Mouse (Mus musculus): ENCODE data around the gene Spag16.
"Not testable (repeated sequence)": the region's sequence is repeated elsewhere in the genome, so short reads cannot be mapped to it uniquely, and the experiment has no call there.

The Spag16 gene

DNA sequence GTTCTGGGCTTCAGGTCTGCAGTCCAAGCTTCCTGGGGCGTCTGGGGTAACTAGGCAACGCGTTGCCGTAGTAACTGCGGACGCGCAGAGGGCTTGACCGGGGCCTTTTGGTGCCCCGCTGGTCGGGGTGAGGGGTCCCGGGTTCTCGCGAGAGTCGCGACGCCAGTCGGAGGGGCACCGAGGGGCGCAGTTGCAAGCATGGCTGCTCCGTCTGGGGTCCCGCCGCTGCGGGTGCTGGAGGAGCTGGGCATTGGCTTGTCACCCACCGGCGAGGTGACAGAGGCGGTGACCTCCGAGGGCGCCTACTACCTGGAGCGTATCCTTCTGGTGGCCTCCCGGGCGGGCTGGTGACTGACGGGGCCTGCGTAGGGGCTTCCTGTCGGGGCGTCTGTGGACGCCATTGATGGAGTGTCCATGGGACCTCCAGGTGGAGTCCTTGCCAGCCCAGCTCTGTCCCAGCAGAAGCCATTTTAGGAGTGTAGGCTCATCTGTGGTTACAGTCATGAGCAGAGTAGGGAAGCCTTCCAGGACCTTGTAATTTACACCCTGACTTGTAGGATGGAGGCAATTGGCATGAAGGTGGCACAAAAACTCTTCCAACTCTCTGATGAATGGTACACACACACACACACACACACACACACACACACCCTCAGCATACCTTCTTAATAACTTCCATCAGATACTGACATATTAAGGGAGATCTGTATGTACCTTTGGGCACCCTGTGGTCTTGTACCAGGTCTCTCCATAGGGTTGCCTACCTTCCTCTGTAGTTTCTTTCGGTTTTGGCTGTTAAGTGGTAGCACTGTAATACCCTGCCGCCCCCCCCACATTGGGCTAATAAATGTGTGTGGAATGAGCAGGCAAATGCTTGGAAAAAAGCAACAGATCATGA, at the start of gene Spag16:
Gene Spag16, plus strand, starts transcription at position 165 of the 898 bp plus-strand sequence.
- no peak for DNase-seq (ENCODE audit: low read depth, low spot score)

DNA sequence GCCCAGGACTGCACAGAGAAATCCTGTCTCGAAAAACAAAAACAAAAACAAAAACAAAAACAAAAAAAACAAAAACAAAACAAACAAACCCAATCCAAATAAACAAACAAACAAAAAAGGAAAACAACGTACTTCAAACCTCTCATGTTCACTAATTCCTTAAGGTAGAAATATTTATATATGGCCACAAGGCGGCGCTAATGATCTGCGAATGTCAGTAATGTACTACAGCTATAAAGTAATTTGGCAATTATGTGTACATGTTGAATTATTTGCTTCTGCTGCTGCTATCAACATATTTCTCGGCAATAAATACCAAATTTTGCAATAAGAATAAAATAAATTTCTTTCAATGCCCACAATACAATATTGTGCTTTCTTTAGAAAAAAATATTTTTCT, 41.6 kb upstream of the Spag16 start:
- DNase-seq (ENCODE audit: low read depth, low spot score): peak; percentile 10

DNA sequence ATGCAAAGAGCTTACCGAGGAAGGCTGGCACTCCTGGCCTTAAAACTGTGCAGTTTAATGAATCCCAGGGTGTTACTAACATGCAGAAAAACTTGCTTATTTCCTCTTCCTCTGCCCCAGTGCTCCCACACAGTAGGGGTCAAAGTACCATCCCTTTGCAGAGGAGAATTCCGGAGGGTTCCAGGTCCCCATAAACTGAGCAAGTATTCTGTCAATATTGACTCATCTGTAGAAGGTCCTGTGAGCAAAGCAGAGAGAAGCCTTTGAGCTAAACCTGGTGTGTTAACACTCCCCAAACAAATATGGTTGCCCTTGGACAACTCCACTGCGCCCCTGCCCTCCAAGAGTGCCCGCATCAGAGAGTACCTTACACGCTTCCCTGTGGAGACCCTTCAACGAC, 40.1 kb upstream of the Spag16 start:
- no peak for DNase-seq (ENCODE audit: low read depth, low spot score)

DNA sequence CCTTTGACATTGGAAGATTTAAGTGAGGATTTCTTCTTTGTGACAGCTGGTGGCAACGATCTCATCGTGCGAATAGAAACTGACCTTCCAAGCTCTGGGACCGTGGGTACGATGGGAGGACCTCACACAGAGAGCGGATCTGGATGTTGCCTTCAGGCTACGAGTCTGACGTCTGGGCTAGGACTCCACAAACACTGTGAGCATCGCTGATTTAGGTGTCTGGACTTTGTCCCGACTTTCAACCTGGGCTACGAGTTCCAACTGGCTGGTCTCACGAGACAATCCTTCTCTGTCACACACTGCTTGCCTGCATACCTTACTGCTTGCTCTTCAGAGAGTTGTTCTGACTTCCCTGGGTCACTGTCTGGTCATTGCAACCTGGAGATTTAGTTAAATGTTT, 39.4 kb upstream of the Spag16 start:
- DNase-seq (ENCODE audit: low read depth, low spot score): no peak

DNA sequence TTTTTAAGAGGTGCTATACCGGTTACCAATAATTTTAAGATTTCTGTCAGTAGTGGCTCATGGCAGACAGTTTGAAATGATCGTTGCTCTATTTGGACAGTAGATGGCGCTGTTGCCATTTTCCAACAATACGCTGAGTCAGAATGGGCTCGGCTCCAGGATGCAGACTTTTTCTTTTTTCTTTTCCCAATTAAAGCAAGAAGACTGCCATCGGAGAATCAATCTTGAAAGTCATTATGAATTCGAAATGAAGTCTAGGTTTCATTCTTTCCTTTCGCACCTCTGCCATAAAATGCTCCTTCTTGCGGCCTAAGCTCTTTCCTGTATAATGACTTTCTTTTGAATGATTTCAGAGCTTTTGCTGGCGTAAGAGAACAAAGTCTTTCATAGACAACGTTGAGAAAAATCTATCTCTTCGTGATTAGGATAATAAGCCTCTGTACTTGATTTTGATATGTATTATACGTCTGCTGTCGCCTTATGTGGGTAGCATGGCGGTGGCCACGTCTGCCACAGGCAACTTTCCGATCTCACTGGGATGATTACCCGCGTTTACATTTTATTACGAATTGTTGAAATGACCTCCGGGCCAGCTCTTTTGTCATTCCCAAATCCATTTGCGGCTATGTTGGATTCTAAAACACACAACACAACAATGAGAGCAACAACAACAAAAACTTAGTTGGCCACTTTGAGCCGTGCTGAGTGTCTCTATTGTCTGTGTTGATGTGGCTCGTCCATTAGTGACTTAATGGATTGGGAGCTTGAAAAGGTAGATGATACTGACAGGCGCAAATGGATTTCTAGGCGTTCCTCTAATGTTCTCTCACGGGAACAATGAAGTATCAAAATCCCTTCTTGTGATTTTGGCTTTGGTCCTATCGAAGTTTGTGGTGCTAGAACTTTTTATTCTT, 36.2 kb upstream of the Spag16 start:
- peak; percentile 22 for DNase-seq (ENCODE audit: low read depth, low spot score)

- no peak for DNase-seq (ENCODE audit: low read depth, low spot score)
Measured at GRCm38 (mm10) chr1:69798948-69799565, 27.7 kb upstream of the Spag16 start.

DNA sequence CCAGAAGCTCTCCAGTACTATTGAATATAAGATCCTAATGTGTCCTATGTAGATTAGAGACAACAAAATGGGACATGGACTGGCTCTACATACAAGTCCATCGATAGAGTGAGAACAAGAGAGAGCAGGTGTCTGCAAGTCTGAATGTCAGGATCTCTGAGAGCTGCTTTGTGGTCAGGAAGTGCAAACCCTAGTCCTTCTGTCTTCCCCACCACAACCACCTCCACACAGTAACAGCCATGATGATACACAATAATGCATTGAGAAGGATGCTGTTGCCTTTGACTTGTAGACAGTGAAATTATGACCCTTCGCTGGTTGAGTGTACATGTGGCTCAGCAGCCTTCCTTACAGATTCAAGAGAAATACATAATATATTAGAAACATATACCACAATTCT, 16.6 kb upstream of the Spag16 start:
- no peak for DNase-seq (ENCODE audit: low read depth, low spot score)

GRCm38 (mm10) chr1:69825635-69826034, 1.1 kb upstream of the Spag16 start:
- not testable (repeated sequence) for DNase-seq (ENCODE audit: low read depth, low spot score)

DNA sequence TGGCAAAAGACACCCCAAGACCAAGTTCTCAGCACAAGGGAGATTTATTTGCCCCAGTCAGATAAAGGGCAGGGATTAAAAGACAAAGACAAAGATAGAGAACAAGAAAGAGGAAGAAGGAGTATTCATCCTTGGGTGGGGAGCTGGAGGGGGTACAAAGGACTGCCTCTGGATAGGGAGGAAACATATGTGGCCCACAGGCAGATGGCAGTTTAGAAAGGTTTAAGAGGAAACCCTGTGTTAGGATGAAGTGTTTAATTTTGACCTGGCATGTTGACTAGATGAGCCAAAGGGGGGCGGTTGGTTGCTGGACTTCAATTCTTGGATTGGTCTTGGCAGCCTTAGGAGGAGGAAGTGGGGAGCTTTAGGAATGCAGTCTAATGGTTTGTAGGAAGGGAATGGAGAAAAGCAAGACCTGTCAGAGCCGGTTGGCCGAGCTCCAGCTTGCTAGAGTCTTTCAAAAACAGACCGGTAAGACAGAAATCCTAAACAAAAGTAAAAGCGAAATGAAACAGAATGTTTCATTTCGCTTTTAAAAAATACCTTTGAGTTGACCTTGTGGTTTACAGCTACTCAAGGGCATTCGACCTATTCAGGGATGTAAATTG, 2.2 kb downstream of the Spag16 start:
- no peak for DNase-seq (ENCODE audit: low read depth, low spot score)

- no peak for DNase-seq (ENCODE audit: low read depth, low spot score)
Measured at GRCm38 (mm10) chr1:69830586-69830985, 3.8 kb downstream of the Spag16 start.

DNA sequence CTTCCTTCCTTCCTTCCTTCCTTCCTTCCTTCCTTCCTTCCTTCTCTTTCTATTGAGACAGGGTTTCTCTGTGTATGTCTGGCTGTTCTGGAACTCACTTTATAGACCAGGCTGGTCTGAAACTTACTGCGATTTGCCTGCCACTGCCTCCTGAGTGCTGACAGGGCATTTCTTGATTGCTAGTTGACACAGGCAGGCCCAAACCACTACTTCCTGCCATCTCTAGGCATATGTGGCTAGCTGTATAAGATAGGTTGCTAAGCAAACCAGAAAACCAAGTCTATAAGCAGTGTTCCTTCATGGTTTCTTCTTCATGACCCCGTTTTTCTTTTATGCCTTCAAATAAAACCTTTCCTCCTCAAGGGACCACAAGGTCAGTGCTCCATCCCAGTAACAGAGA, 4.2 kb downstream of the Spag16 start:
- DNase-seq (ENCODE audit: low read depth, low spot score): no peak

- not testable (repeated sequence) for DNase-seq (ENCODE audit: low read depth, low spot score)
Measured at GRCm38 (mm10) chr1:69833476-69833875, 6.7 kb downstream of the Spag16 start.

DNA sequence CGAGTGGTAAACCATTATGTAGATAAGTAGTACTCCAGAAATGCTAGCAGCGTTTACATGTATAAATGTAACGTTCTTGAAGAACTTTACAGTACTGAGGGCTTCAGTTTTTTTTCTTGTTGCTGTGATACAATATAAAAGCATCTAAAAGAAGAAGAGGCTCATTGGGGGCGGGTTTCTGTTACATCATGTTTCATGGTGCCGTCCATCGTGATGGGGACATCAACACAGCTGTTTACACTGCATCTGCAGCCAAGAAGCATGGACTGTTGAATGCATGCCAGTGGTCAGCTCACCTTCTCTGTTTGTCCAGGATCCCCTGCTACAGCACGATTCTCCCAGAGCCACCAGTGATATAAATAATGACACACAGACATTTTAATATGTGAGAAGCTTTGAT, 26.7 kb downstream of the Spag16 start:
- no peak for DNase-seq (ENCODE audit: low read depth, low spot score)

- DNase-seq (ENCODE audit: low read depth, low spot score): no peak
Measured at GRCm38 (mm10) chr1:69867776-69868175, 41.0 kb downstream of the Spag16 start.

- no peak for DNase-seq (ENCODE audit: low read depth, low spot score)
Measured at GRCm38 (mm10) chr1:69956606-69957005, 129.8 kb downstream of the Spag16 start.

- no peak for DNase-seq (ENCODE audit: low read depth, low spot score)
Measured at GRCm38 (mm10) chr1:69996874-69997273, 170.1 kb downstream of the Spag16 start.

DNA sequence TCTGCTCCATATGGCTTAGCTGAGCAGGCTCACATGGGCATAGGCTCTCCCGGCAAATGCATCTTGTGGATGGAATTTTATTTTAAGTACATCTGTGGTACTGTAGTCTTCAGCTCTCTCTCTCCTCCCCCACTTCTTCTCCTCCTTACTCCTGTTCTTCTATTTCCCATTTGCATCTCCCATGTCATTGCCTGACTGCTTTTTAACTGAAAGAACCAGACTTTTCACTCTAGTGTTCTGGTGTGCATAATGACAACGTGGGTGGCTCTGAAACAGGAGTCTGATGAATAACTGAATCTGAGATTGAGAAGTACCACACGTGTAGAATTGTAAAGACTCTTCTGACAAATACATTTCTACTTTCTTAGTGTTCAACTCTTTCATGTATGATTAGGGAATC, 186.2 kb downstream of the Spag16 start:
- DNase-seq (ENCODE audit: low read depth, low spot score): no peak

- DNase-seq (ENCODE audit: low read depth, low spot score): no peak
Measured at GRCm38 (mm10) chr1:70037384-70037783, 210.6 kb downstream of the Spag16 start.

DNA sequence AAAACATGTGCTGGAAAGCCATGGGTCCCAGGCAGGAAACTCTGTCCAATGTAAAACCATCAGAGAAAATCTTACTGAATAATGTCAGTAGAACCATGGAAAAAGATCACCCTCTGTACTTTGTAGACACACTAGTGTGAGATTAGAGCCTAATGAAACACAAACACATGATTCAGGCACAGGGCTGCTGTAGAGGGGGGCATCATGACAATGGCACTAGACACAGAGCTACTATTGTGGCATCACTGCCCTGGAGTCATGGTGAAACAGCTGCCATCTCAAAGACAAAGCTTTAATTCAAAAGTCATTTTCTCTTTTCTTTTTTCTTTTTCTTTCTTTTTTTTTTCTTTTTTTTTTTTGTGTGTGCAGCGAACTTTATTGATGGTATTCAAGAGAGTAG, 240.6 kb downstream of the Spag16 start:
- no peak for DNase-seq (ENCODE audit: low read depth, low spot score)

DNA sequence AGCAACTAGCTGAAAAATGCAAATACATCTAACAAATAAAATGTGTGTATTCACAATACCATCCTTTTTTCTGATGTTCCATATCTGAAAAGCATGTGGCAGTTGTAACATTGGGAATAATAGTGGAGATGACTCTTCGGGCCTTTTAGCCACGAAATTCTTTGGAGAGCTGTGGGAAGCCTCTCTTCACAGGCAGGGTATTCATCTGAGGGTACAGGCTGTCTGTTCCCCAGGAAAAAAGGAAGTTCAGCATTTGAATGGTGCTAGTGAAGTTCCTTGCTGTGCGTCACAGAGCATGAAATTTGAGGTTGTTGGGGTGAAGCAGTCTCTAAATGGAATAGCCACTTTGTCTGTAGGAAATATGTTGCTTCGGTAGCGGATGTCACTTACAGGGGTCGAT, 246.7 kb downstream of the Spag16 start:
- DNase-seq (ENCODE audit: low read depth, low spot score): no peak

- no peak for DNase-seq (ENCODE audit: low read depth, low spot score)
Measured at GRCm38 (mm10) chr1:70078806-70079205, 252.0 kb downstream of the Spag16 start.
